Mouse (Mus musculus): ENCODE measurements around the gene Endov.

Gene Endov

GRCm38 (mm10) chr11:119516677-119517361, 25.7 kb downstream of the Endov start:
- DNase-seq (ENCODE audit: low spot score) = peak; percentile 50

GRCm38 (mm10) chr11:119519387-119519786, 28.2 kb downstream of the Endov start:
- DNase-seq (ENCODE audit: low spot score) = no peak

GRCm38 (mm10) chr11:119520005-119520712, 29.0 kb downstream of the Endov start:
- DNase-seq (ENCODE audit: low spot score) = no peak

- no peak for DNase-seq (ENCODE audit: low spot score)
Measured at GRCm38 (mm10) chr11:119520713-119521063, 29.5 kb downstream of the Endov start.

GRCm38 (mm10) chr11:119521920-119522710, 31.0 kb downstream of the Endov start:
- no peak for DNase-seq (ENCODE audit: low spot score)

- DNase-seq (ENCODE audit: low spot score) = no peak
Measured at GRCm38 (mm10) chr11:119522779-119523178, 31.6 kb downstream of the Endov start.

GRCm38 (mm10) chr11:119523392-119523791, 32.2 kb downstream of the Endov start:
- no peak for DNase-seq (ENCODE audit: low spot score)

- DNase-seq (ENCODE audit: low spot score) = peak; percentile 97
Measured at GRCm38 (mm10) chr11:119524545-119524949, 33.4 kb downstream of the Endov start.

GRCm38 (mm10) chr11:119526068-119526966, 35.2 kb downstream of the Endov start:
- DNase-seq (ENCODE audit: low spot score) = no peak

GRCm38 (mm10) chr11:119528930-119529329, 37.8 kb downstream of the Endov start:
- no peak for DNase-seq (ENCODE audit: low spot score)

- DNase-seq (ENCODE audit: low spot score) = no peak
Measured at GRCm38 (mm10) chr11:119532460-119532859, 41.3 kb downstream of the Endov start.

GRCm38 (mm10) chr11:119533745-119534144, 42.6 kb downstream of the Endov start:
- no peak for DNase-seq (ENCODE audit: low spot score)

GRCm38 (mm10) chr11:119539944-119540343, 48.8 kb downstream of the Endov start:
- peak; percentile 64 for DNase-seq (ENCODE audit: low spot score)

GRCm38 (mm10) chr11:119540560-119540959, 49.4 kb downstream of the Endov start:
- DNase-seq (ENCODE audit: low spot score) = no peak

GRCm38 (mm10) chr11:119541082-119541481, 49.9 kb downstream of the Endov start:
- no peak for DNase-seq (ENCODE audit: low spot score)

GRCm38 (mm10) chr11:119542371-119542770, 51.2 kb downstream of the Endov start:
- DNase-seq (ENCODE audit: low spot score) = no peak

GRCm38 (mm10) chr11:119542886-119543285, 51.7 kb downstream of the Endov start:
- no peak for DNase-seq (ENCODE audit: low spot score)

- DNase-seq (ENCODE audit: low spot score) = no peak
Measured at GRCm38 (mm10) chr11:119543816-119544517, 52.8 kb downstream of the Endov start.

GRCm38 (mm10) chr11:119544518-119545105, 53.5 kb downstream of the Endov start:
- DNase-seq (ENCODE audit: low spot score) = no peak

GRCm38 (mm10) chr11:119545281-119545680, 54.1 kb downstream of the Endov start:
- no peak for DNase-seq (ENCODE audit: low spot score)

Data from embryo, embryonic 10 days (tissue).